Mouse (Mus musculus) hindbrain, embryonic 11.5 days (tissue): ENCODE measurements at regions not wholly inside any gene's neighbourhood (a gene's known extent, or its start where the extent isn't known, plus 50 kb on each side); places are given as distances from the start of the nearest gene placed in this dataset.

Experiments used
- ATAC-seq: fragments of 200-750 bp; cut with Nextera tagmentation; 2 replicates; pipeline ENCODE4 v1.8.0; 2017; ENCODE audit warnings: mild to moderate bottlenecking, moderate TSS enrichment, moderate library complexity; ENCODE audit not compliant: low FRiP score
- DNase-seq: peaks from one replicate; pipeline ENCODE4 v3.0.0-alpha.2; 2015; ENCODE audit warnings: low spot score
- H3K27ac ChIP-seq: fragments of 300-500 bp; sonication (generic); 2 replicates; pipeline ENCODE4 v1.5.1; 2014; ENCODE audit warnings: mild to moderate bottlenecking, low read depth, low read length
- H3K27me3 ChIP-seq: fragments of 300-500 bp; sonication (generic); 2 replicates; pipeline ENCODE4 v1.6.1; 2014; ENCODE audit warnings: mild to moderate bottlenecking, low read length, moderate library complexity, mixed read lengths; ENCODE audit not compliant: control insufficient read depth, insufficient read depth
- H3K36me3 ChIP-seq: fragments of 300-500 bp; sonication (generic); 2 replicates; pipeline ENCODE4 v1.6.1; 2014; ENCODE audit warnings: mild to moderate bottlenecking, low read length, moderate library complexity, mixed read lengths; ENCODE audit not compliant: control insufficient read depth, insufficient read depth
- H3K4me1 ChIP-seq: fragments of 300-500 bp; sonication (generic); replicated peaks from 2 replicates; pipeline ENCODE4 v1.6.1; 2014; ENCODE audit warnings: low read length, mixed read lengths; ENCODE audit not compliant: control insufficient read depth, insufficient read depth
- H3K4me2 ChIP-seq: fragments of 300-500 bp; sonication (generic); replicated peaks from 2 replicates; pipeline ENCODE4 v1.6.1; 2014; ENCODE audit warnings: mild to moderate bottlenecking, low read depth, low read length
- H3K4me3 ChIP-seq: fragments of 300-500 bp; sonication (generic); 2 replicates; pipeline ENCODE4 v1.5.1; 2014; ENCODE audit warnings: low read depth, low read length
- H3K9ac ChIP-seq: fragments of 300-500 bp; sonication (generic); 2 replicates; pipeline ENCODE4 v1.6.1; 2014; ENCODE audit warnings: low read depth, low read length
- H3K9me3 ChIP-seq: fragments of 300-500 bp; sonication (generic); 2 replicates; pipeline ENCODE4 v1.6.1; 2016; ENCODE audit warnings: low read length; ENCODE audit not compliant: control insufficient read depth
- WGBS: fragments of 180-500 bp; shearing (Covaris S2); extraction: QIAGEN DNeasy Blood & Tissue Kit; methylation state at CpG from one replicate; pipeline ENCODE4 v1.1.7; 2014; 5-methylcytosine and 5-hydroxymethylcytosine counted together

GRCm38 (mm10) chr13:28795274-28795673 is 158.2 kb downstream of the Sox4 start:
- Histone ChIP-seq H3K36me3 (no peaks in the 10 kb centered on the region), H3K9me3 (no peaks in the 10 kb centered on the region), H3K27ac (no peak overlapping the region), H3K4me2 (no peak overlapping the region), H3K9ac (no peak overlapping the region), H3K27me3 (no peaks in the 10 kb centered on the region), H3K4me1 (peaks cover 7% of the 10 kb centered on the region), H3K4me3 (no peak overlapping the region)
- no peak for DNase-seq
- ATAC-seq = no peak
- 54% methylated on average over 7 of the region's 7 CpGs for WGBS

DNA sequence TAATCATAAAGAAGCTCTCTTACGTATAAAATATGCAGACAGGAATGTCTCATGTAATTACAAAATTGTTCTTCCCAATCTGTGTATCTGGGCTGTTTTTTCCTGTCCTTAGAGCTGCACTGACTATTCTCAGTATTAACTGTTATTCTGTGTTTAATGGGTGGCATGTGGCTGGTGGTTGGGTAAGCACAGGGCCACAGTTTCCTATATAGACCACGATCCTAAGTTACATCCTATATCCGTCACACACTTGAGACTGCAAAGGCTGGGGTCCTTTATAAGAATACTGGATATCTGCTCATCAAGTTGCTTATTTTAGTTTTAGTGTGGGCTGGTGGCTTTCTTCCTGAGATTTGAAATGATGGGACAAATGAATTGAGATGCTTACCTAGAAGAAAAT is 159.0 kb downstream of the Sox4 start:
- H3K27me3 ChIP-seq = no peaks in the 10 kb centered on the region
- no peaks in the 10 kb centered on the region for H3K36me3 ChIP-seq
- H3K4me1 ChIP-seq = peaks cover 7% of the 10 kb centered on the region
- ATAC-seq (no peak), DNase-seq (no peak)
- no peak overlapping the region for H3K9ac ChIP-seq
- H3K27ac ChIP-seq = no peak overlapping the region
- 77% methylated on average over 3 of the region's 3 CpGs for WGBS
- no peak overlapping the region for H3K4me2 ChIP-seq
- H3K9me3 ChIP-seq = no peaks in the 10 kb centered on the region
- H3K4me3 ChIP-seq = no peak overlapping the region

DNA sequence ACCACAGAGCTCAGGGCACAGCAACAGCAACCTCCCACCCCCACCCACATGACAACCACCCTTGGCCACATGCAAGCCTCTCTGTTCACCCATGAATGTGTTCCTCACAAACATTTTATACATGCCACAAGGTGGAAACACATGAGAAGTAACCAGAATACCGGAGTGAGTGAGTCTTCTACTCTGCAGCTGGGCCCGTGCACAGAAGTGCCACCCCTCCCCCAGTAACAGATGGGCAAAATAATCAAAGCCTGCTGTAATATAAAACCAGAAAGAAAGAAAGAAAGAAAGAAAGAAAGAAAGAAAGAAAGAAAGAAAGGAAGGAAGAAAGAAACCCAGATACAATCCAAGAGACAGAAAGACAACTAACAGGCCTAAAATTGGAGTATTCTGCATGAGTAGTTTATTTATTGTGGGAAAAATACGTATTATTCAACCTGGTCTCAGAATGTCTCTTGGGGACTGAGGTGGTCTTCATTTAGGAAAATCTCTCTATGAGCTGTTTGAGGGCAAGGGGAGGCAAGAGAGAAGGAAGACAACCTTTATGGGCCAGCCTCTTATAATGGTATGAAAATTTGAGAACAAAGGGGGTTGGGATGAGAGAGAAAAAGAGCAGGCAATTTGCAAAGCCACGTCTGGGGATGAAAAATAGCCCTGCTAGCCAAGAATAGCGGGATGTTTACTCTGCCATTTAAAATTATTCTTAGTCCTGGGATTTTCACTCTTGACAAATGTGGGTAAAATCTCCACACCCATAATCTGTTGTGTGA is 160.2 kb downstream of the Sox4 start:
- H3K4me2 ChIP-seq = no peak overlapping the region
- DNase-seq = peak; percentile 47
- peaks cover 7% of the 10 kb centered on the region for H3K4me1 ChIP-seq
- H3K9me3 ChIP-seq = no peaks in the 10 kb centered on the region
- H3K27me3 ChIP-seq = no peaks in the 10 kb centered on the region
- ATAC-seq = peak; percentile 56
- no peak overlapping the region for H3K4me3 ChIP-seq
- H3K27ac ChIP-seq = peak overlapping the region; percentile 76
- H3K9ac ChIP-seq = peak overlapping the region; percentile 35; the same call in 1 of the 2 replicates
- no peaks in the 10 kb centered on the region for H3K36me3 ChIP-seq
- WGBS = 15% methylated on average over 5 of the region's 5 CpGs

GRCm38 (mm10) chr13:28792461-28793165 is 160.9 kb downstream of the Sox4 start:
- H3K27ac ChIP-seq = peak overlapping the region; percentile 76; the same call in 1 of the 2 replicates
- no peak for DNase-seq
- peaks cover 9% of the 10 kb centered on the region for H3K4me1 ChIP-seq
- no peaks in the 10 kb centered on the region for H3K9me3 ChIP-seq
- H3K4me3 ChIP-seq = no peak overlapping the region
- no peaks in the 10 kb centered on the region for H3K36me3 ChIP-seq
- no peaks in the 10 kb centered on the region for H3K27me3 ChIP-seq
- H3K4me2 ChIP-seq = no peak overlapping the region
- no peak overlapping the region for H3K9ac ChIP-seq
- ATAC-seq = 0 out of 2 replicates have a peak, but pooled peaks have one; percentile 15
- 59% methylated on average over 12 of the region's 12 CpGs for WGBS

GRCm38 (mm10) chr13:28790381-28790780 is 163.1 kb downstream of the Sox4 start:
- H3K4me1 ChIP-seq = peaks cover 15% of the 10 kb centered on the region
- ATAC-seq = no peak
- 47% methylated on average over 4 of the region's 4 CpGs for WGBS
- no peaks in the 10 kb centered on the region for H3K27me3 ChIP-seq
- no peaks in the 10 kb centered on the region for H3K36me3 ChIP-seq
- H3K9ac ChIP-seq = no peak overlapping the region
- DNase-seq = no peak
- no peak overlapping the region for H3K4me2 ChIP-seq
- no peak overlapping the region for H3K27ac ChIP-seq
- no peak overlapping the region for H3K4me3 ChIP-seq
- H3K9me3 ChIP-seq = no peaks in the 10 kb centered on the region

- no peak for DNase-seq
- no peak overlapping the region for H3K9ac ChIP-seq
- H3K27me3 ChIP-seq = no peaks in the 10 kb centered on the region
- H3K4me3 ChIP-seq = no peak overlapping the region
- no peak overlapping the region for H3K4me2 ChIP-seq
- H3K4me1 ChIP-seq = peaks cover 11% of the 10 kb centered on the region
- no peaks in the 10 kb centered on the region for H3K9me3 ChIP-seq
- no peak for ATAC-seq
- 49% methylated on average over 3 of the region's 3 CpGs for WGBS
- H3K36me3 ChIP-seq = no peaks in the 10 kb centered on the region
- peak overlapping the region; percentile 67; the same call in 1 of the 2 replicates for H3K27ac ChIP-seq
Measured at GRCm38 (mm10) chr13:28787331-28787643, 166.2 kb downstream of the Sox4 start.

- ATAC-seq = no peak
- Histone ChIP-seq H3K4me1 (peaks cover 16% of the 10 kb centered on the region), H3K4me3 (no peak overlapping the region), H3K9ac (no peak overlapping the region), H3K9me3 (no peaks in the 10 kb centered on the region), H3K36me3 (no peaks in the 10 kb centered on the region), H3K27ac (peak overlapping the region; percentile 67; the same call in 1 of the 2 replicates), H3K4me2 (no peak overlapping the region), H3K27me3 (no peaks in the 10 kb centered on the region)
- peak; percentile 32 for DNase-seq
- WGBS = 29% methylated on average over 9 of the region's 9 CpGs
Measured at GRCm38 (mm10) chr13:28786629-28787330, 166.7 kb downstream of the Sox4 start.

DNA sequence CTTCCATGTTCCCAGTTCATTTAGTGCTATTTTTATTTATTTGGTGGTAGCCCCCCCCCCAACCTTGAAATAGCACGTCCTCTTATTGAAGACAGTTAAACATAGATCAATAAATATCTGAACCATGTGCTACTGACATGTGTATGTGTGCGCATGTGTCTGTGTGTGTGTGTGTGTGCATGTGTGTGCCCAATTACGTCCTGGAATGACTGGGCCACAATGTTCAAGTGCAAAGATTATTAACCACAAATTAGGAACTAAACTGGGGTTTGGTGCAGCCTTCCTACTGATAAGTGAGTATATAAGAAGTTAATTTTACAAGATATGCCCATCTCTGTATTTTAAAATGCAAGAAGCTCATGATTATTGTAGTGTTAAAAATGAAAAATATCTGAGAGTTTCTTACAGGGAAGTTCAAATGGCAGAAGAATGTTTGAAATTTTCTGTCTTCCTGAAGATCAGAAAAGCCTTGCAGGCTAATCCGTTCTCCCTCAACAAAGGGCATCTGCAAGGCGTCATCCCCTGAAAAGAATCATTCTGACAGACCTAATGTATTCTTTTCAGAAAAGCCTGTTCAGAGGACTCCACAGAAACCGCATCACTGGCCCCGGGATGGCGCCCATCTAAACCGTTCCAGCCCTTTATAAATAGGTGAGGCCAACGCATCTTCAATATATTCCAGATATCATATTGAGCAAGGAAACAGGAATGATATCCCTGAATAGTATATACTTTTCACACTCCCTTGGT is 170.8 kb downstream of the Sox4 start:
- 0 out of 2 replicates have a peak overlapping the region, but pooled peaks have one; percentile 53 for H3K9ac ChIP-seq
- no peaks in the 10 kb centered on the region for H3K9me3 ChIP-seq
- peak; percentile 56 for DNase-seq

More for the DNA sequence above, 170.8 kb downstream of the Sox4 start:
- H3K4me1 ChIP-seq = peaks cover 21% of the 10 kb centered on the region
- 23% methylated on average over 10 of the region's 10 CpGs for WGBS
- ATAC-seq = peak; percentile 61
- no peak overlapping the region for H3K4me2 ChIP-seq
- no peak overlapping the region for H3K4me3 ChIP-seq
- peak overlapping the region; percentile 93 for H3K27ac ChIP-seq
- no peaks in the 10 kb centered on the region for H3K27me3 ChIP-seq
- H3K36me3 ChIP-seq = no peaks in the 10 kb centered on the region
